Mouse (Mus musculus): ENCODE data around the gene Ints5.
A peak's percentile ranks its signal among the peaks of the same experiment; 100 is the strongest.
"Not testable (repeated sequence)": the region's sequence is repeated elsewhere in the genome, so short reads cannot be mapped to it uniquely, and the experiment has no call there.

The Ints5 gene

DNA sequence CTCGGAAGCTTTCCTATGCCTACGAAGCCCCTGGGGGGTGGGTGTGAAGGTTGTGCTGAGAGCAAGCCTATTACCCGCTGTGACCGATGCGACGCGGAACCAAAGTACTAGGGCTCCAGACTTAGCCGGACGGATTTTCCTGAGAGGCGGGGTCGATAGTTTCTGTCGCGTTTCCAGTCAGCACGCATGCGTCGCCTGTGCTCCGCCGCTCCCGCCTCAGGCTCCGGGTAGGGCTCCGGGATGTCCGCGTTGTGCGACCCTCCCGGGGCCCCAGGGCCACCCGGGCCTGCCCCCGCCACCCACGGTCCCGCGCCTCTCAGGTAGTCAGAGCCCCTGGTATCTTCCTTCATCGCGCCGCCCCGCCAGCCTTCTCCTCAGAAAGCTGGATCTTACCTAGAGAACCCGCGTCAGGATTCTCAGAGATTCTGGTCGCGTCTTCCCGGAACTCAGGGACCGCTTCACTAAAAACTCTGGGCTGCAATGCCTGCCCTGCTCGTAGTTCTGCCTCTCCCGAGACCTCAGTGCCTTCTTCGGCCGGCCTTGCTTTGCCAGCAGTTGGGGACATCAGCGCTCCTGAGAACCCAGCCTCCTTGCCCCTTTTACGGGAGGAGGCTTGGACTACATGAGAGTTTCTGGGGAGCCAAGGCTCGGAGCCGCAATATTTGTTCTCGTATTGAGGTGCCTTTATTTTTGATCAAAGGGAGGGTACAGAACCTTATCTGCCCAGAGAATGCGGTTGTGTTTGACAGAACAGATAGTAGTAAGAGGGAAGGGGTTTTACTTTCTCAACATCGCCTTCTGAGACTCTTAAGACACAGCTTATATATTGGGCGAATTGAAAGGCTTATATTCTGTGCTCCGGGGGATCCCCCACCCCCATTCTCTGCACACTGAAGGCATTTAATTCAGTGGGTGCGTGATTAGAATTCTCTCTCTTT lies at the start of gene Ints5:
Ints5 (plus strand) TSS at position 177 of the 938 bp plus-strand sequence.
- peak; percentile 88 to 90 for DNase-seq (ENCODE audit: low spot score in 2 of 2)

DNA sequence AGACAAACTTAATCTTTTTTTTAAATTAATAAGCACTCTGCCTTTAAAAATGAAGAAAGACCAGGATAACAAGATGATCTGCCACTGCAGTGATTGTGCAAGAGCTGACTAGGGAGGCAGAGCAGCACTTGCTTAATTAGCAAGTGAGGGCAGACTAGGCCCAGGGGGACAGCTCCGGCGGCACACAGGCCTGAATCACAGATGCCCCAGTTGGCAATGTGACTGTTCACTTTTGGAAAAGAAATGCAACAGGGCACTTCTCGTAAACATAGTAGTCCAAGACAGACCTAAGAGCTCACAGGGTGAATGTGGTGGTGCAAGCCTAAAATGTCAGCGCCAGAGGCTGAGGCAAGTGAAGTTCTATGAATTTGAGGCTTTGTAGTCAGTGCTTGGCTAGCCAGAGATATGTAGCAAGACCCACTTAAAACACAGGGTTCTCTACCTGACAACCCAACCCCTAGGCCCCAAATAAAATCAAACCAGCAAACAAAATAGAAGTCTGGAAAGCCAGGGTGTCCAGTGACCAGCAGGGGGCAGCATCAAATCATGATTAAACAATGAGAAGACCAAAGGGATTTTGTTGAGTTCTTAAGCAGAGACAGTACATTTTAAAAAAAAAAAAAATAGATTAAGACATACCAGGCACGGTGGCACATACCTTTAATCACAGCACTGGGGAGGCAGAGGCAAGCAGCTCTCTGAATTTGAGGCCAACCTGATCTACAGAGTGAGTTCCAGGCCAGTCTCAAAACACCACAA lies 48.3 kb upstream of the Ints5 start:
- DNase-seq (ENCODE audit: low spot score in 2 of 2), result peak; percentile 71 to 82

DNA sequence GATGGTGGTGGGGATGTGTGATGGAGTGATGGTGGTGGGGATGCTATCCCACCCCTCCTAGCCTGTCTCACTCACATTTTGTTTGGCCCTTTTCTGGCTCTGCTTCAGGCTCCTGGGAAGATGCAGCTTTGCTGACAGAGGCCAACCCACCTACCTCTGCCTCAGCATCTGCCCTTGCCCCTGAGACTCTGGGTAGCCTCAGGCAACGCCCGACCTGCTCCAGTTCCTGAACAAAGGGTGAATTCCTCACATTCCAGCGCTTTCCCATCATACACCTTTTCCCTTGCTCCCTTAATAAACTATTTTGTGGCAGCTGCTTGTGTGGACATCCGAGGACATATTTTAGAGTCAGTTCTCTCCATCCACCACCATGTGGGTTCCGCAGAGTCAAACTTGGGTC lies 44.4 kb upstream of the Ints5 start:
- DNase-seq (ENCODE audit: low spot score in 2 of 2), result no peak

DNA sequence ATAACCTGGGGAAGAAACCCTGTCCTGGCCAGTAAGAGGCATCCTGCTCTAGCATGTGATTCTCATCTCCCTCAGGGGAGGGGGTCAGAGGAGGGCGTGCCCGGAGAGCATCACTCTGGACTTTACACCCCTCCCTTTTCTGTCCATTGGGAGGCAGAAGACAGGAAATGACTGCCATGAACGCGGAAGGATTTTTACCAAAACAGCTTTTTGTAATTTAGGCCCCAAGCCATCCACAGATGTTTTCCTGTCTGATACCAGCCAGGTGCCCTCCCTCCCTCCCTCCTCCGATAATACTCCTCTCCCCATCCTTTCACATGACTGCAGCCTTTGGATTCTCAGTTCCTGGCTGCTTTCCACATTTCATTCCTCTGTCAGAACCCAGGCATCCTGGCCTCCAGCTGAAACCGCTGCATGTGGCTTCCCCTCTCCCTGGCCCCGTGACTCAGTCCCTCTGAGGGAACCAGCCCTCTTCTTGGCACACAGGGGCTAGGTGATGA lies 42.4 kb upstream of the Ints5 start, which contains the start of gene Lrrn4cl:
Lrrn4cl (plus strand) TSS at position 367 of the 500 bp plus-strand sequence.
- no peak for DNase-seq (ENCODE audit: low spot score in 2 of 2)

DNA sequence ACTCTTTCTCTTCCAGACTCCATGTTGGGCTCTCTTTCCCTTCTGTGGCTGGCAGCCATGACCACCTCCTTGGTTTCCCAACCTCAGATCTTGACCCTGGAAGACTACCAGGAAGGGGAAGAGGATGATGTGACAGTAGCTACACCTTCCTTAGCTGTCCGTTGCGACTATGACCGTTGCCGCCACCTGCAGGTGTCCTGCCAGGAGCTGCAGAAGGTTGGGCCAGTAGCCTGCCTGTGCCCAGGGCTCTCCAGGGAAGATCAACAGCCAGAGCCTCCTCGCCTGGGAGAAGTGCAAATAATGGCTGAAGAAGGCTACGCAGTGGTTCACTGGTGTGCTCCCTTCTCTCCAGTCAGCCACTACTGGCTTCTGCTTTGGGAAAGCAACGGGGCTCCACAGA lies 41.2 kb upstream of the Ints5 start:
- DNase-seq (ENCODE audit: low spot score in 2 of 2), result no peak

DNA sequence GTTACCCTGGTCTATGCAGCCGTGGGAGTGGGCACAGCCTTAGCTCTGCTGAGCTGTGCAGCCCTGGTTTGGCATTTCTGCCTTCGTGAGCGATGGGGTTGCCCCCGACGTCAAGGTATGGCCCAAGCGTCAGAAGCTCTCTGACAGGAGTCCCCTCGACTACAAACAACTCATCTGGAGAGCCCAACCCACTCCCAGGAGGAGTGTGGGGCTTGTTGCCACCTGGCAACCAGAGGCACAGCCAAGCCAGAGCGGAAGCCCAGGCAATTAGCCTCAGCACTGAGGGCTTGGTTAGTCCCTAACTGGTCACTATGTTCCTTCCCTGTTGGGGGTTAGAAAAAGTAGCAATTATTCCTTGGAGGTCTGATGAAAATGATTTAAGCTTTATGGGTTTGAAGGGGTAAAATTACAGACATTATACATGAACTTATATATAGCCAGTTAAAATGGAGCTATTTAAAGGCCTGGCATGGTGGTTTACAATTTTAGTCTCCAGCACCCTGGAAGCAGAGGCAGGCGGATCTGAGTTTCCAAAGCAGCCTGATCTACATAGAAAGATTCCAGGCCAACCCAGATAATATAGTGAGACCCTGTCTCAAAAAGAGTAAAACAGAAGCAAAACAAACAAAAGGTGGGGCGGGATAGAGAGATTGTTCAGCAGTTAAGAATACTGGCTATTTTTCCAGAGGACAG lies 40.4 kb upstream of the Ints5 start:
- DNase-seq (ENCODE audit: low spot score in 2 of 2), result no peak

DNA sequence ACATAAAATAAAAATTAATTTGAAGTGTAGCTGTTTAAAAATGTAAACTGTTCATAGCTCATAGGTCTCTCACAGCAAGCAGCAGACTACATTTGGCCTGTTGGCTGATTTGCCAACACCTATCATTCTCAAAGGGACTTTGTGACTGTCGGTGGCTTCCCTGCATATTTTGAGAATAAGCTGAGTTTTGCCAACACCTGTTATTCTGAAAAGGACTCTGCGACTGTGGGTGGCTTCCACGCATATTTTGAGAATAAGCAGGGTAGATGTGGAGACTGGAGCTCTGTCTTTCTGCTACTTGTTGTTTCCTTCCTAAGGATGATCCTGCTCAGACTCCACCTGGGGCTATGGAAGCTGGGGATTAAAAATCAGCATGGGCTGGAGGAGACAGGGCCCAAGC lies 39.7 kb upstream of the Ints5 start:
- peak in 1 of 2 experiments; percentile 55 for DNase-seq (ENCODE audit: low spot score in 2 of 2)

DNA sequence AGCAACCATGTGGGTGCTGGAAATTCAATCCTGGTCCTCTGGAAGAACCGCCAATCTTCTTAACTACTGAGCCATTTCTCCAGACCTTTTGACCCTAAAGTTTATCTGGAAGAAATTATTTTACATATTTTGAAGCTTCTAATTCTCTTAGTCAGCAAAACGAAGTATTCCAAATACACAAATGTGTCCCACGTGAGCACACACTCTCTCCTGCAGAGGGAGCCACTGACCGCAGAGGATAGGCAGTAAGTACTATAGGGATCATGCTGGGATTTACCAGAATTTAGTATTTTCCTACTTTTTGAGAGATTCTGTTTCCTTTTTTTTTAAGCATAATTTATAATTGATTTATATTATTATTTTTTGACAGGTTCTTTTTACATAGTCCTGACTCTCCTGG lies 35.1 kb upstream of the Ints5 start:
- no peak for DNase-seq (ENCODE audit: low spot score in 2 of 2)

DNA sequence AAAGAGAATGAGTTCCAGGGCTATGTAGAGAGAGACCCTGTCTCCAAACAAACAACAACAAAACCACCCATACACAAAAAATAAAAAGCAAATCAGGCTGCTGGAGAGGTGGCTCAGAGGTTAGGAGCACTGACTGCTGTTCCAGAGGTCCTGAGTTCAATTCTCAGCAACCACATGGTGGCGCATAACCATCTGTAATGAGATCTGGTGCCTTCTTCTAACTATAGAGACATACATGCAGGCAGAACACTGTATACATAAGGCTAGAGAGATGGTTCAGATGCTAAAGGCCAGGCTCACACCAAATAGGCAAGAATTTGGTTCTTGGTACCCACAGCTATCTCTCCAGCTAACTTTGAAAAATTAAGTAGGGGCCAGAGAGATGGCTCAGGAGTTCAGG lies 33.8 kb upstream of the Ints5 start:
- DNase-seq (ENCODE audit: low spot score in 2 of 2), result no peak

DNA sequence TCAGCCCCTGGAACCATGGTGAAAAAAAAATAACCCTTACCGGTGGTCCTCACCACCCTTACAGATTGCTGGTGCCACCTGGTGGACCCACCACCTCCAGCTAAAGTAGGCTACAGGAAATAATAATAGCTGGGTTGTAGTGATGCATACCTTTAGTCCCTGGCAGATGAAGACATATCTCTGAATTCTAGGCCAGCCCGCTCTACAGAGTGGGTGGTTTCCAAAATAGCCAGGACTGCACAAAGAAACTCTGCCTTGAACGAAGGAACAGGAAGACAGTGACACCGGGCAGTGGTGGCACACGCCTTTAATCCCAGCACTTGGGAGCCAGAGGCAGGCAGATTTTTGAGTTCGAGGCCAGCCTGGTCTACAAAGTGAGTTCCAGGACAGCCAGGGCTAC lies 28.5 kb upstream of the Ints5 start:
- DNase-seq (ENCODE audit: low spot score in 2 of 2), result no peak

DNA sequence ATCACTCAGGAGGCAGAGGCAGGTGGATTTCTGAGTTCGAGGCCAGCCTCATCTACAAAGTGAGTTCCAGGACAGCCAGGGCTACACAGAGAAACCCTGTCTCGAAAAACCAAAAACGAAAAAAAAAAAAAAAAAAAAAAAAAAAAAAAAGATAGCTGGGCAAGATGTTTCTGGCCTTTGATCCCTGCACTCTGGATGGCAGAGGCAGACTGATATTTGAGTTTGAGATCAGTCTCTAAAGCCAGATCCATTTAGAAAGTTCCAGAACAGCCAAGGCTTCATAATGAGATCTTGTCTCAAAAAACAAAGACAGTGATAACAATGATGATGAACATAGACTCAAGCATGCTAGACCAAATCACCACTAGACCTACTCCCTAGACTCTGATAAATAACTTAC lies 22.4 kb upstream of the Ints5 start:
- DNase-seq (ENCODE audit: low spot score in 2 of 2), result not testable (repeated sequence)

DNA sequence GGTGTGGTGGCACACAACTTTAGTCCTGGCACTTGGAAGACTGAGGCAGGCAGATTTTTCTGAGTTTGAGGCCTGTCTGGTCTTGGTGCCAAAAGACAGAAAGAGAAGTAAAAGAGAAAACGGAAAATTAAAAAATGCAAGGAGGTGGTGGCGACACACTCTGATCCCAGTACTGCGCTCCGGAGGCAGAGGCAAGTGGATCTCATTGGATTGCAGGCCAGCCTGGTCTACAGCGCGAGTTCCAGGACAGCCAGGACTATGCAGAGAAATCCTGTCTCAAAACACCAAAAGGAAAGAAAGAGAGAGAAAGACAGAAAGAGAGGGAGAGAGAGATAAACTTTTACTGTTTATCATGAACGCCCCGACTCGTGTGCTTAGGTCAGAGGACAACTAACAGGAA lies 22.0 kb upstream of the Ints5 start:
- no peak for DNase-seq (ENCODE audit: low spot score in 2 of 2)

DNA sequence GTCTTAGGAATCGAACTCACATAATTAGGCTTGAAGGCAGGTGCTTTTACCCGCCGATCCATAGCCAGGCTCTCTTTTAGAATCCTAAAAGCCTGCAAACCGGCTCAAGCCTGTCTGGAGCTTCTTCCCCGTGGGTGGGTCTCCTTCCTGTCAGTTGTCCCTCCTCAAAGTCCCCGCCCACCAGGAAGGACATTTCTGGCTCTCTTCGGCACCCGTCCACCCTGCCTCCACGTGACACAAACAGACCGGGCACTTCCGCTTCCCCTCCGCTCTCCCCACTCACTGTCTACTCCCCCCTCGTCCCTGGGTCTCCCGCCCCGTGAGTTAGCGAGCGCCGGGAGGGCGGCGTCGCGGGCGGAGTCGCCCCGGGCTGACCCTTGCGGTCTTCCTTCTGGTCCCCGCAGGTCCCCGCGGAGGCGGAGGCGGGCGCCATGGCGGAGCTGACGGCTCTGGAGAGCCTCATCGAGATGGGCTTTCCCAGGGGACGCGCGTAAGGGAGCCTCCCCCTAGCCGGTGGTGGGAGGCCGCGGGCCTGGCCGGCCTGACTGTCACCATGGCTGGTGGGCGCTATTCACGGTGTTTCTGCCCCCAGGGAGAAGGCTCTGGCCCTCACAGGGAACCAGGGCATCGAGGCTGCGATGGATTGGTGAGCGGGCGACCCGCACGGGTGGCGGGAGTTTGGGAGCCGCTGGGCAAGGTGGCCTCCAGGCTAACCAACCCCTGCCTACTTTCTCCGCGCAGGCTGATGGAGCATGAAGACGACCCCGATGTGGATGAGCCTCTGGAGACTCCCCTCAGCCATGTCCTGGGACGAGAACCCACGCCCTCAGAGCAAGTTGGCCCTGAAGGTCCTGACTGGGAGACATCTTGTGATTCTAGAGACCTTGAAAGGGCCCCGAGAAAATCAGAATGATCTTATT lies 21.3 kb upstream of the Ints5 start, which contains the start of gene Ubxn1:
Ubxn1 (plus strand) TSS at position 230 of the 920 bp plus-strand sequence.
- peak; percentile 98 to 100 for DNase-seq (ENCODE audit: low spot score in 2 of 2)

DNA sequence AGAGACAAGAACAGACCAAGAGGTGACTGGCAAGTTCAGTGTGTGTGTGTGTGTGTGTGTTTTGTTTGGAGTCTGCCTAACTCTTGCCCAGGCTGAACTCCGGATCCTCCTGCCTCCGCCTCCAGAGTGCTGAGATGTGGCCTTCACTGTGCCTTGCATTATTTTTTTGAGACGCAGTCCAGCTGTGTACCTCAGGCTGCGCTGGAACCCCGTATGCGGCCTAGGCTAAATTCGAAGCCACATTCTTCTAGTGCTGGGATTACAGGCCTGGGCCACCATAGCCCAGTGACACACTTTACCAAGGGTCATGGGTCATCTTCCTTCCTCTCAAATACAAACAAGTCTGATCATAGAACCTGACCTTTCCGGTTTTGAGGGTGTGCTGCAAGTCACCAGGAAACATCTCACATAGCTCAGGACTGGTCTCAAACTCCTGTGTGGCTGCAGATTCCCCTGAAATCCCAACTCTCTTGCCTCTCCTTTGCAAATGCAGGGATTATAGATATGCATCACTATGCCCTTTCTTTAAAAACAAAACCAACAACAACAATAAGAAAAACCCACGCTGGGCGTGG lies 20.5 kb upstream of the Ints5 start:
- no peak for DNase-seq (ENCODE audit: low spot score in 2 of 2)

DNA sequence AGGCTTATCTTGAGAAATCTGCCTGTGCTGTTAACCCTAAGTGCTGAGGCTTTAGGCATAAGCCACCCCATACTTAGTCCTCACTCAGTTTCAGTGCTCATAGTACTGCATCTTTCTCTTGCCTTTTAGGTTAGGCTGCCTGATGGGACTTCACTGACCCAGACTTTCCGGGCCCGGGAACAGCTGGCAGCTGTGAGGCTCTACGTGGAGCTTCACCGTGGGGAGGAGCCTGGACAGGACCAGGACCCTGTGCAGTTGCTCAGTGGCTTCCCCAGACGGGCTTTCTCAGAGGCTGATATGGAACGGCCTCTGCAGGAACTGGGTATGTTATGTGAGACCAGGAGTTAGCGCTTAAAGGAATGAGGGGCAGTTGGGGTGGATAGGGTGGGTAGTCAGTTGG lies 17.8 kb upstream of the Ints5 start:
- no peak for DNase-seq (ENCODE audit: low spot score in 2 of 2)

DNA sequence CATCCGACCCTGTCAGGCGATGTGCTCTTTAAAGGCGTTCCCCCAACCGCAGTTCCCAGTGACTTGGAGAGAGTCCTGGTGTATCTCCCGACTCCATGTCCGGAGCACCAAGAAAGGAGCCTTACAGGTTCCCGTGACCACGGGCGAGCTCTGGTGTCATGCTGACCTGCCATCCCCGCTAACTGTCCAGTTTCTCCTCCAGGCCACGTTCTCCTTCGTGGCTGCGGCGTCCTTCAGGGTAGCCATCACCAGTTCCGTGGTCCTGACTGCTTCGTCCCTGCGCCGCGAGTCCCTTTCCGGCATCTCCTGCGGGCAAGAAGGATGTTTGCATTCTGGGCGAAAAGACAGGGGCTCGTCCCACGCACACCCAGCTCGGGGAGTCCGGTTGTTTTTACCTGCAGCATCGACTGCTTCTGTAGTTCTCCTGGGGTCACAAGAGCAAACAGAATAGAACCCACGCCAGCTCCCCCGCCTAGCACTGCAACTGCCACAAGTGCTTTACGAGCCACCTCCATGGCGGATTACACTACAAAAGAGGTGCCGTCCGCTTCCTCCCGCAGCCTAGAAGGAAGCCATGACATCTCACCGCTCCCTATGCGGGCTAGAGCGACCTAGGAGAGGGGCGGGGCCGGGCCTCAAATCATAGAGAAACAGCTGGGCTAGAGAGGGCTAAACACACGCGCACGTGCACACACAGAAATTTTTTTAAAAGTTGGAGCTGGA lies 12.3 kb upstream of the Ints5 start, which contains the start of gene Uqcc3:
Uqcc3 (minus strand) TSS at position 613 of the 723 bp plus-strand sequence.
- peak; percentile 86 to 89 for DNase-seq (ENCODE audit: low spot score in 2 of 2)

DNA sequence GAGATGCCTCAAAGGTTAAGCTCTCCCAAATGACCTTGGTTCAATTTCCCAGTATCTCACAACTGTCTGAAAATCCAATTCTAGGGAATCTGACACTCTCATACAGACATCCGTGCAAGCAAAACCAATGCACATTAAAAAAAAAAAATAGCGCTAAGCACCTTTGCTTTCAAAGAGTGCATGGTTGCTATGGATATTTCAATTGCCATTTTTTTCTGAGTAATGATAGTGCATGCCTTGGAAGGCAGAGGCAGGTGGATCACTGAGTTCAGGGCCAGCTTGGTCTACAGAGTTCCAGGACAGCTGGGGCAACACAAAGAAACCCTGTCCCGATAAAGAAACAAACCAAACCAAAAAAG lies 11.8 kb upstream of the Ints5 start:
- no peak for DNase-seq (ENCODE audit: low spot score in 2 of 2)

DNA sequence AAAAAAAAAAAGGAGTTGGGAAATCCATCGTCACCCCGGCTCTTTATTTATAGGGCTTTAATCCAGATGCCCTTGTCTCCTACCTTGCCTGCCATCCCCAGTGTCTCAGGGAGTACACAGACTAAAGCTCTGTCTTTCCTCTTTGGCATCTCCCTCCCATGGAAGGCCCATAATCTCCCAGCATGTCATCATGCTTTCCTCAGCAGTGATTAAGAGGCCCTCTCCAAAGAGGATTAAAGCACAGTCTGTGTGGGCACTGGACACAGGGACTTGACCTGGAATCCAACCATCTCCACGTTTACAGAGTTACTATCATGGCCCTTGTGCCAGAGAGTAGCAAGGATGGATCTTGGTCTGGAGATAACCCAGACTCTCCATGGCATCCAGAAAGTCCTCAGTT lies 9.2 kb upstream of the Ints5 start, which contains the start of the genes Lbhd1 and Gm49403:
Lbhd1 (plus strand) TSS at position 117 of the 400 bp plus-strand sequence.
Gm49403 (plus strand) TSS at position 315 of the 400 bp plus-strand sequence.
- DNase-seq (ENCODE audit: low spot score in 2 of 2), result no peak

DNA sequence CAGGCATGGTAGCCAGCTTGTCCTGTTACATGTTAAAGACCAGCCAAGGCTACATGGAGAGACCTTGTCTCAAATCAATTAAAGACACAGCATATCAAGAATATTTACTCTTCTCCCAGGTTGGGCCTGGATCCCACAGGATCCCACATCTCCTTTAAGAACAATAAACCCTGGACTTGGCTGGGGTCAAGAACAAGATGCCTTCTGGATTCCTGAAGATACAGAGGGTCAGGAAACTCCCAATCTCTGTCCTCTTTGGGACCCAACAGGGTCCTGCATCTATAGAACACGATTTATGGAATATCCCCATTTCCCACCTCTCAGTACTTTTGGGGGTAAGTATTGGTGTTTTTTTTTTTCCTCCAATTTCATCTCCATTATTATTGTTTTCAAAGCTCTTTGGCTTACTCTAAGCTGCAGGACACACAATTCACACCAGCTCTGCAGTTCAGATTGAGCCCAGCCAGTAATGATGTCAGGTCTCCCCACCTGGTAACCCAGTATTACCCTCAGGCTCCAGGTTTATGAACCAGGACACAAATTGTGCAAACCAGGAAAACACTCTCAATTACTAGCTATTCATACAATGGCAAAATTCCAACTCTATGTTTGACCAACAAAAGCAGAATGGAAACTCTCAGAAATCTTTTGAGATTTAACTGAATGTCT lies 5.8 kb upstream of the Ints5 start:
- no peak for DNase-seq (ENCODE audit: low spot score in 2 of 2)
